Mouse (Mus musculus) urinary bladder, postnatal 10 days (tissue): ENCODE results near the gene Aco1.
"Not testable (repeated sequence)": the region's sequence is repeated elsewhere in the genome, so short reads cannot be mapped to it uniquely, and the experiment has no call there.

Experiments
- DNase-seq: peaks from one replicate; pipeline ENCODE4 v3.0.0; 2022; ENCODE audit warnings: low spot score

Gene Aco1

DNA sequence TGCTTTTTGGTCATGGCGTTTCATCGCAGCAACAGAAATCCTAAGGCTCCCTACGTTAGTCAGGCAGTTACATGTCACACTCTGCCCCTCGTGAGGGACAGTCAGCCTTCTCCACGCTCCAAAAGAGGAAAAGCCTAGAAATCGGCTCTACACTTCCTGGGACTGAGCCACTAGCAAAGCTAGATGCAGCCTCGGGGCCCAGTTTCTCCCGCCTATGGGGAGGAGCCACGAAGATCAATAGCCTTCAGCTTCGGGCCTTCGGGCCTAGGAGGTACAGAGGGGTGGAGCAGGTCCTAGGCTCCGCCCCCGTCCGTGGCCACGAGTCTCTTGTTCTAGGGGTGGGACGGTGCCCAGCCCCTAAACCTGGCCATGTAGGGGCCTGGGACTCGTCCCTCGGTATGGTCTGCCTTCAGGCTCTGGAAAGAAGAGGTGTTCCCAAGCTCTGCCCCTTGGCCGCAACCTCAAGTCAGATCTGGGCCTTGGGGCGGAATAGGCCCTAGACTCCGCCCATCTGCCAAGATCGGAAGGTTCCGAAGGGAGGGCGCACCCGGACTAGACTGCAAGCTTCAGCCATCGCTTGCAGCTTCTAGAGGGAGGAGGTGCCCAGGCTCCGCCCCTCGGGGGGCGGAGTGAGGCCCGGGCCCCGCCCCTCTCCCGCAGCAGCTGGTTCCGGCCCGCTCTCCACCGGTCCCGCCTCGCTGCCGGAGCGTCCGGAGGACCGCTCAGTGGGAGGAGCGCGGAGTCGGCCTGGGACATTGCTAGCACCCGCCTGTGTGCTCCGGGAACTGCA lies at the start of gene Aco1:
Gene Aco1, plus strand, starts transcription at position 339 of the 790 bp plus-strand sequence.
- peak; percentile 74 for DNase-seq

DNA sequence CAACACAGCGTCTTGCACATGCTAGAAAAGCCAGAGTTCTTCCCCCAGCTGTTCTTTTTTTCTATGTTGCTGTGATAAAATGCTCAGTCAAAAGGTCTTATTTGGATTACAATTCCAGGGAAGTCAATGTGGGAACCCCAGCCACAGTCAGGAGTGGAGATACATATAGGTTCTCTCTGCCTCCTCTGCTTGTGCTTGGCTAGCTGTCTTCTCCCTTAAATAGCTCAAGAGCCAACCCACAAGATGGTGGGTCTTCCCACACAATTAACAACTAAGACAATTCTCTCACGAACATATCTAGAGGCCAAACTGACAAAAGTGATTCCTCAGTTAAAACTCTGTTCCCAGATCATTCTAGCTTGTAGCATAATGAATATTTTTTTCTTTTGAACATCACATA lies 47.9 kb upstream of the Aco1 start:
- no peak for DNase-seq

DNA sequence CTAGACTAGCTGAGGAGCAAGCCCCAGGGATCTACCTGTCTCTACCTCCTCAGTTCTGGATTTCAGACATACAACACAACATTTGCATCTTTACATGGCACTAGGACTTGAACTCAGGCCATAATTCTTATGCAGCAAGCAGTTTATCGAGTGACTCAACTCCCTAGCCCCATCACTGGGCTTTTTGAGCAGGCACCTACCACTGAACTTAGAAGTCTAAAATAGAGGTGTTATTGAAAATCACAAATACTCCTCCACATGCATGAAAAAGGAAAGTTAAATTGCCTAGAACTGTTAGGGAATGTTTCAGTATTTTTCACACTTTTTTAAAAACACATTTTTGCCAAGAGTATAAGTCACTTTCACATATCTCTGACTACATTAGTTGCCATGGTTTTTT lies 39.9 kb upstream of the Aco1 start:
- no peak for DNase-seq

DNA sequence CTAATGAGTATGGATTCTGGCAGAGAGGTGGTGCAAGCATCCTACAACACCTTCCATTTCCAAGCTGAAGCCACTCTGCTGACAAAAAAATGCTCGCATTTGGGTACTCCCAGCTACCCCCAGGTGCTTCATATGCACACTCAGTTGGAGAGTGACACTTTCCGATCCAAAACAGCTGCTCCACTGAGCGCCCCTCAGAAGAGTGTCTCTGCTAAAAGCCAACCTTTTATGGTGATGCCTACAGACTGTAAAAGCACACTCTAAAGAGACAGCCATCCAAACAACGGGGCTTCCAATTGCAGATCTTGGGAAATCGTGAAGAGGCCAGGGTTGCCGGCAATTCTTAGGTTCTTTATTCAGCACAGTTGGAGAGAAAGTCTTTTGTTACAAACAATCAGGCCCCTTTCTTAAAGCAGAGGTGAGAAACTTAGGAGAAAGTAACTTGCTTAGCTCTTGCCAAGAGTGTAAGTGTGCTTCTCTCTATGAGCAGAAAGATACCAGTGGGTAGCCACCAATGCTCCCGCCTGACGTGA lies 36.8 kb upstream of the Aco1 start:
- no peak for DNase-seq

DNA sequence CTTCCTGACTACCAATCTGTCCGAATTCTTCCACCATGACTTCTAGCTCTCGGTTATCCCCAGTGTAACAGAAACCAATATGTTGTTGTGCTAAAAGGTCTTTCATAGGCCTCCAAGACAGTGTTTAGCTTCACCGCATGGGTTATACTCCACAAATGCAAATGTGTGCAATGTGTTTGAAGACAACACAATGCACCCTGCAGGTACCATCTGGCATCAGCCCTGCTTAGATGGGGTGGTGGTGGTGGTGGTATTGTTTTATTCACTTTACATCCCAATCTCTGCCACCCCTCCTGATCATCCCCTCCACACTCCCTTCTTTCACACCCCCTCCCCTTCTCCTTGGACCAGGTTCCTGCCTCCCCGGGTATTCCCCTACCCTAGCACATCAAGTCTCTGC lies 34.9 kb upstream of the Aco1 start:
- no peak for DNase-seq

DNA sequence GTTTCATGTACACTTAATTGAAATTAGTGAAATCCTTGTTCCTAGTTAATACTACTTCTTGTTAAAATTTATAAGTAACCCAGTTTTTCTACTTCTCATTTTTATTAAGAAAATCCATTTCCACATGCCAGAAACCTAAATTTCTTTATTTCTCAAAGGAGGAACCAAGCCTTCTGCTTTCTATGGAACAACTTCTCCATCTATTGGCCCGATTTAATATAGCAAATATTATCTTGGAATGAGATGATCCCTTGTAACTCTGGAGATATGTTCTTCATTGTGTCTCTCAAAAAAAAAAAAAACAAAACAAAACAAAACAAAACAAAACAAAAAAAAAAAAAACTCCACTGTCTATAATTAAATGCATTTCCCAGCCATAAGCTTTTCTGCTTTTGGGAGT lies 29.7 kb upstream of the Aco1 start:
- DNase-seq, result no peak

DNA sequence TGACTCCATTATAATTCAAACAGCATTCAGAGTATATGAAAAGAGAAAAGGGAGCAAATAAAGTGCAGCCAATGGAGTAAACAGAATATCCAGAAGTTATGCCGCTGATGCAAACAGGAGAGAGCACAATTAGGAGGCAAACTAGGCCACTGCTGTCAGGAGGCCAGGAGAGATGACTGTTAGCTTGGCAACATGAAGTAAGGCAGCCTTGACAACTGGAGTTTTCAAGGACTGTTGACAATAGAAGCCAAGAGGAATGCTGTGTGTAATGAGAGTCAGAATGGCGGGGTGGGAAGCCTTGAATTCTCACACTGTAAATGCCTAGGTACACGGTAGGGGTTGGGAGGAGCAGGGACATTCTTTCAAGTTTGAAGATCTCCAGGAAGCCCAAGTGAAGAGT lies 21.7 kb upstream of the Aco1 start:
- DNase-seq, result no peak

DNA sequence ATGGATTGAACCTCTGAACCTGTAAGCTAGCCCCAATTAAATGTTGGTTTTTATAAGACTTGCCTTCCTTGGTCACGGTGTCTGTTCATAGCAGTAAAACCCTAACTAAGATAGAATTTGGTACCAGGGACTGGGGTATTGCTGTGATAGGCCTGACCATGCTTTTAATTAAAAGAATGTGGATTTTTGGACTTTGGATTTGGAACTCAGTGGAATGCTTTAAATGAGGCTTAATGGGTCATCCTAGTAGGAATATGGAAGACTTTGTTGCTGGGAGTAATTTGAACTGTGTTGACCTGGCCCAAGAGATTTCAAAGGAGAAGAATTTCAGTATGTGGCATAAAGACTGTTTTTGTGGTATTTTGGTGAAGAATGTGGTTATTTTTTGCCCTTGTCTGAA lies 20.6 kb upstream of the Aco1 start:
- not testable (repeated sequence) for DNase-seq

DNA sequence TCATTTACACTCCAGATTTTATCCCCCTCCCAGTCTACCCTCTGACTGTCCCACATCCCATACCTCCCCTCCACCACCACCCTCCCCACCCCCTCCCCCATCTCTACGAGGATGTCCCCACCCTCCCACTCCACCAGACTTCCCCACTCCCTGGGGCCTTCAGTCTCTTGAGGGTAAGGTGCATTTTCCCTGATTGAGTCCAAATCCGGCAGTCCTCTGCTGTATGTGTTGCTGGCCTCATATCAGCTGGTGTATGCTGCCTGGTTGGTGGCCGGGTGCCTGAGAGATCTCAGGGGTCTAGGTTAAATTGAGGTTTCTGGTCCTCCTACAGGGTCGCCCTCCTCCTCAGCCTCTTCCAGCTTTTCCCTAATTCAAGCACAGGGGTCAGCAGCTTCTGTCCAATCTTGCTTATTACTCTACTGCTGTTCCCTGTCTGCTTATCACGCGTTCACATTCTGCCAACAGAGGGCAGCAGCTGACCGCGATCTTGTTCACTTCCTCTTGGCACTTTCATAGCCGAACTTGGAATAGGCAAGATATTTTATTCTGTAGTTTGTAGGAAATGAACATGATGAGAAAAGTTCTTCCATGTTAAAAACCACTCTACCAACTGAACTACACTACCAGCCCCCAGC lies 8.3 kb upstream of the Aco1 start:
- DNase-seq, result peak; percentile 31

DNA sequence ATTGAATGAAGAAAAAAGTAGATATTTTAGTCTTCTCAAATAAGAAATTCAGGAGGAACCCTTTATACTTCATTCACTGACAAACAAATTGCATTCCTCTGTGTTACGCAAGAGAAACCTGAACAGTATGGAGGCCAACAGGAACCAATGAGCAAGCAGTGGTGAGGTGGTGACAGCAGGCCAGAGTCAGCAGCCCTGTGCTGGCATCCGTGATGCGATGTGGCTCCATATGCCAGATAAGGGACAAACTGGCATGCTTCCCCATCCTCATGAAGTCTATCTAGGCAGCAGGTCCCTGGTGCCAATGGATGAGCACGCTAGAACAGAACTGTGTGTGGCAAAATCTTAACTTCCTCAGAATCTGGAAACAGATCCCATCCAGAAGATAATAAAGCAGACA lies 6.4 kb upstream of the Aco1 start:
- no peak for DNase-seq

DNA sequence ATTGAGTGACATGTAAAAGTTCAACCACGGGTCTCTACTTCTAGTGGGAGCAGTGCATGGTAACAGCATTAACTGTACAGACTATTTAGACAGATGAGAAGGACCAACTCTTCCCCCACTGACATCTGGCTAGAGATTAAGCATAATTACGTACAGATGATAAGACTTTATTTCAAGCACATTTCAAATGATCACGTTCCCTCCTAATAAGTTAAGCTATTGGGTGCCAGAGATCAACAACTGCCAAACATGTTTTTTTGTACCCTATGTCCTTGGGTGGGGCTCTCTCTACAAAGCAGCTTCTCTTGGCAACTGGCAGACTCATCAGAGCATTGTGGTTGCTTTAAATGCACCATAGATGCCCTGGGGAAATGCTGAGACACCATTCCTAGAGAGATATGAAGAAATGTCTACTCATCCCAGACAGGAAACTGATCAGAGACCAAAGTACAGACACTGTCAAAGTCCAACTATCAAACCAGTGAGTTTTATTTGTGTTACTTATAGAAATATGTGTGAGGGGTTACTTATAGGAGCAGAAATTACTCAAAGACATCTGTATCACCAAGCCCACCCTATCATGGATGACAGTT lies 3.1 kb upstream of the Aco1 start:
- no peak for DNase-seq

DNA sequence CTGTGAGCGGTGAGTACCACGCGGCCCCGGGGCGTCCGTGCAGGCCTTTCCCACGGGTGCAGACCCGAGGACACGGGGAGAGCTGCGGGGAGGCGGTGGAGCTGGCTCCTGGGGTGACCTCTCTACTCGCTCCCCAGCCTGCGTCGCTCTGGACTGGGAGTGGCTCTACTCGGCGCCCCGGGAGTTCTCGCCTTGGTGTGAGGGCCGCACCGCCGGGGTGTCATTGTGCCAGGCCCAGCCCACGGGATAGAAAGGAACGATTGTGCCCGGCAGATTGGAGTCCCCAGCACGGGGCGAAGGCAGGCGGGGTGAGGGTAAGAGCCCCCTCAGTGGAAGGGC lies 621 bp downstream of the Aco1 start:
- DNase-seq, result no peak

DNA sequence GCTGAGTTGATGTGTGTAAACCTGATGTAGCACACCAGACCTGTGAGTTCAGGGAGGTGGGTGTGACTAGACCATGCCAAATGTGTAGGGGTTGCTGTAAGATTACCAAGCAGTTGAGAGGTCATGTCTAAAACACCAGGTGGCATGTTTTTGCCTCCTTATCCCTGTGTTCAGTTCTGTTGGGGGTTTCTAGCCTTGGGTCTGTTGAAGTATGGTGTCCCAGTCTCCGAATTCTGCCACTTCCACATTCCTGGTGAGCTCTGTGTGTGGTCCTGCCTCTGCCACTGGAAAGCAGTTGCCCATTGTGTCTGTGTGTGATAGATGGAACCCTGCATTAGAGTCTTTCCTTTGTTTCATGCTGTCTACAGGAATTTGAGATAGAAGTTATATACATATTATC lies 1.7 kb downstream of the Aco1 start:
- DNase-seq, result no peak

DNA sequence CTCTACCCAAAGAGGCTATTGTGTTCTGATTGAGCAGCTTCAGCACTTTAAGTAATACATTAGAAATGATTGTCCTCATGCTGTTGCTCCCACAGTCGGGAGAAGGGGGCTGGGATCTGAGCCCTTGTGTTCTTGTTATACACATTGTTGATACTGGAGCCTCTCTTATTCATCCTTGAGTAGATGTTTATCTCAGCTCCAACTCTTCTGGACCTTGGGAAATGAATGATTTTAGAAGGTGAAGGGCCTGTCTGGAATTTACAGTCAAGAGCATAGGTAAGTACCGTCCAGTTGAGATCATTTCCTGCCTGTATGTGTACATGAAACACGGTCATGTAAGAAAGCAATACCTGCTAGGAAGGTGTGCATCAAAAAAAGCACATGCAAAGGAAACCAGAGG lies 2.1 kb downstream of the Aco1 start:
- DNase-seq, result no peak

DNA sequence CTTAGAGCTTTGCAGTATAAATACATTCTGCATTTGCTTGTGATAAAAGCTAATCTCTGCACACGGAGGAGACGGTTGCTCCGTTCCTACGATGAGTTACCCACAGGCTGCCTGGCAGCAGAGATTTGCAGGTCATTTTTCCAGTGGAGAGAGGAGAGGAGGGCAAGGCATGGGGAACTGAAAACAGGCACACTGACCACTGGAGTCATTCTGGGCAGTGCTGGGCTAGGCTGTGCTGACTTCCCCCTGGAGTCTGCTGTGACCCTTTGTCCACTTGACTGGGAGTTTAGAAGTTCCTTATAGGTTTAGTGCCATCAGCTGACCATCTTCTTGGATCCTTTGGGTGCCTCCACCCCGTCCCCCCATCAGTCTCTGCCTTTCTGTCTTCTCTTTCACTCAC lies 5.4 kb downstream of the Aco1 start:
- no peak for DNase-seq

DNA sequence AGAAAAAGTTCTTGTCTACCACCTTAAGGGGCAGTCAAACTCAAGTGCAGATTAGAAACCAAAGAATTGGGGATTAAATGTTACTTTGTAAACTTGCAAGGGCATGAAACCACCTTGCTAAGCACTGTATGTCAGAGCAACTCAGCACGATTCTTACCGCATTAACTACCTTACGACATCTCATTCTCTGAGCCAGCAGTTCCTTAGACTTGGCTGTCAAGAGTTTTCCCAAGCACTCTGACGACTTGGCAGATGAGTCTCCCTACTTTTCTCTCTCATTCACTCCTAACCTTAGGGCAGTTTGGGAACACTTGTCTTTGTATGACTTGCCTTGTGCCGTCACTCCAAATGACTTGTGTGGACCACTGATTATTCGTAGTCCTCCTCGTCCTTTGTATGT lies 7.2 kb downstream of the Aco1 start:
- no peak for DNase-seq

DNA sequence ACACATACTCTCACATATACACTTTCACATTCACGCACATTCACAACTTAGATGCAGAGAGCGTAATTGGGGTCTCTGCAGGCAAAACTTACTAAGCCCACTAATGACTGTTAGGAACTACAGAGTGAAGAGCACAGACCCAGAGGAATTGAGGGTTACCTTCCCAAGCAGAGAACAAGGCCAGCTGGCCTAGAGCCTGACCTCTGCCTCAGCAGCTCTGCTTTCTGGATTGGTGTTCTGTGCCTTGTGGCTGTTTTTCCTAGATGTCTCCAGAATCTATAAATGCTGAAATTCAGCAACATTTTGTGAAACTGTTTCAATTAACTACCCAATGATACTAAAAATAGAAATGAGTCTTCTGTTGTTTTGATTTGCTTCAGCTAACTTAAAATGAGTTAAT lies 9.9 kb downstream of the Aco1 start:
- DNase-seq, result no peak

DNA sequence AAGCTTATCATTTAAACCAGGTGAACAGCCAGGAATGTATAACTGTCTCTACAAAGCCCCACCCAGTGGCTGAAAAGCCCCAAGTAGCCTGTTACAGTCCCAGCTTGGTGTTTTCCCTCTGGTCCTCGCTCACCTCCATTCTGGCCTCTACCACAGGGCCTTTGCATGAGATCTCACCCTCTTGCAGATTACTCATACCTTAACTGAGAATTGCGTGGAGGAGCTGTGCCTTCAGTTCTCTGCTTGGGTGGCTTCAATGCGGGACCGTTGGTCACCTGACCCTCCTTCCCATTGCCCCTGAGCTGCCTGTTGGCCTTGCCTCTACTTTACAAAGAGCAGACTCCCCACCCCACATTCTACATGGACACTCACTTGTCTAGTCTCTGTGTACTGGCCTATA lies 10.6 kb downstream of the Aco1 start:
- DNase-seq, result no peak

DNA sequence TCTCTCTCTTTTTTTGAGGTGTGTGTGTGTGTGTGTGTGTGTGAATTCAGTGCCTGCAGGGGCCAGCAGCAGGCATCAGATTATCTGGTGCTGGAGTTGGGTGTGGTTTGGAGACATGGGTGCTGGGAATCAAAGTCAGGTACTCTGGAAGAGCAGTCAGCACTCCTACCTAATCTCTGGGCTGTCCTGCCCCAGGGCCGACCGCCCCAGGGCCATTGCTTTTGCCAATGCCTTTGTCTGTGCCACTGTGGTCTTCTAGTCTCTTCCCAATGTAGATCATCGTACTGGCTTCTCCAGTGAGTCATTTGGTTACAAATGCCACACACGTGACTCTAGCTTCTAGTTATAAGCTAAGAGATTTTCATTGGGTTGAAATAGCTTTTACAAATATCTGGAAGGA lies 11.9 kb downstream of the Aco1 start:
- DNase-seq, result no peak

DNA sequence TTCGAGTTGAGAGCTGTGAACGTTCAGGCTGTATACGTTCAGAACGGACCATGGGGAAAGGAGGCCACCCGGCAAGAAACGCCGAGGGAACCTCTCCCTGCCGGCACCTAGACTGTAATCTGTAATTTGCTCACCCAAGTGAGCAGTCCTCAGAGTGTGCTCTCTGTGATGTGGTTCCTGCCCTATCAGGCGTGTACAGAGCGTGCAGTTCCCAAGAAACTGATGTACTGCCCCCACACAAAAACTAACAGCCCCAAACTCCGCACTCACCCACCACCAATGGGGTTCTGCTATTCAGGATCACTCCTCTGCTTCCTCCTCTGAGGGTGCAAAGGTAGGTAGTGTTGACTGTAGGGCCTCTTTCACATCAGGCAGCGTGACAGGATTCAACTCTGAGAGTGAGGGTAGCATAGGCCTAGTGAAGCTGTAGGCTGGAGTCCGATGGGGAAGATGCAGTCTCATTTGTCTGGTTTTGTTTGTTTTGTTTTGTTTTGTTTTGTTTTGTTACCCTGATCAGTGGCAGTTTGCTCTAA lies 12.7 kb downstream of the Aco1 start:
- no peak for DNase-seq

DNA sequence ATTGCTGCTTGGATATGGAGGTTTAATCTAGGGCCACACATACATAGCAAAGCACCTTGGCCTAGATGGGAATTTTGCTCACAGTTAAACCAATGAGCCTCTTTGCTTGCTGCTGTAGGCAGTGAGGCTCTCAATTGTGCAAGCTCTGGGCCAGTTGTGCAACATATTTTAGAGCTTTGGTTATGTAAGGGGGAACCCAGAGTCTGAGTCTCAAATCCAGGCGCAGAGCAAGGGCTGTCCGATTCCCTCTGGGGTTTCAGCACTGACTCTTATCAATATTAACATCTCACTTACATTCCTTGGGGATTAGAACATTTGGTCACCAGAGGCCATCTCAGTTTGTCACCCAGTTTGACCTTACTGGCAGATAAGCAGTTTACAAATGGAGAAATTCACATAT lies 13.3 kb downstream of the Aco1 start:
- DNase-seq, result no peak

DNA sequence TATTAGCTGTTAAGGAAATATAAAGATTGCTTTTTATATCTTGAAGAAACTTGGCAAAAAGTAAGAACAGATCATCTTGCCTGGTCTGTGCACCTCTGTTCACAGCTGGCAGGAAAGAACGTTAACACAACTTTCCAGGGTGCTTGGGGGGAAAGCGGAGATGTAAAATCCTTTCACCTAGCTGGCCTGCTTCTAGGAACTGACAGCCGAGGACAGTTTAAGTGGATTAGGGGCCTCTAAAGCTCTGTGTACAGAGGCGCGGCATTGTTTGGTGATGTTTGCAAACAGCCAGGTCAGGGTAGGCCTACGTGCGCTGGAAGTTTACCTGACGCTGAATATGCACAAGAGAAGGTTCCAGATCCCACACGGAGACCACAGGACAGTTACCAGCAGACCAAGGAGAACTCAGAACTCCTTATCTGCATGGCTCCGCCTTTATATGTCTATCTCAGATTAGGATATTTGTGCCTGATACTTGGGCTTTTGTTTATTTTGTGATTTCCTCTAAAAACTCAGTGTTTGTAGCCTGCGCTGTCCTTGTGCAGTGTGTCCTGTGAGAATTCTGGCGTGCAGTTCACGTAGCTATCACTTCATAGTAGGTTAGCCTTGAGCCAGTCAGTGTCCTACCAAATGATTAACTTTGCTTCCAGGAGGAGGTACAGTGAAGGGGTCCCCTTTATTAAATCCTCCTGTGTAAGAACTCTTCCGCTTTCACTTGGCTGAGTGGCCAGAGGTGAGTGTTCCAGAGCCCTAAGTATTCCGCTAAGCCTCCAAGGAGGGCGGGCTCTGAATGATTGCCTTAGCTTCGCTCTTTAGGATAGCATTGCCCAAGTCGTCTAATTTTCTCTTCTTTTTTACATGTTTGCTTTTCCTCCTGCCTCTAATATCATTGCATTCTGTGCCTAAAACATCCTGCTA lies 14.0 kb downstream of the Aco1 start:
- DNase-seq, result no peak
